Mouse (Mus musculus): ENCODE measurements around the gene Rnf182. TPM values are rescaled to one million over a fixed set of nuclear protein-coding genes. Genes with fewer than 3 reads are reported as not detected.
A peak's percentile ranks its signal among the peaks of the same experiment; 100 is the strongest.

Rnf182 gene
- polyA plus RNA-seq, 1 experiment from 2014 or later: not detected

DNA sequence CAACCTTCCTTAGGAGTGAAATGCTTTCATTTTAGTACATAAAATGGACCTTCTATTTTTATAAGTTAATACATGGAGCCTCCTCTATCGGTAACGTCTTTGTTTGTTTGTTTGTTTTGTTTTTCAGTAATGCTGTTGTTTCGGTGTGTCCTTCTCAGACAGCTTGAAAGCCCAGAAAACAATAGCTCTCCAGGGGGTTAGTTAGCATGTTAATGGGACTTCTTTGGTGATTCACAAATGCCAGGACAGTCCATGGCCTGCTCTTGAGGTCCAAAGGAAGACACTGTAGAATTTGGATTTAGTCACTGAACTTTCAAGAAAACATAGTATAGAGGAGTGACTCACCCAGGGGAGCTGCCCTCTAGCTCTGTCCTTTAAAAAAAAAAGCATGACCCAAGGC is 843 bp upstream of the Rnf182 start:
- no peak for ATAC-seq (ENCODE audit: insufficient read depth)
- H3K4me2 ChIP-seq: 0 out of 2 replicates have a peak overlapping the region, but pooled peaks have one; percentile 81
- peaks cover 44% of the 10 kb centered on the region for H3K27me3 ChIP-seq
- H3K27ac ChIP-seq (replicated peaks): no peak overlapping the region
- 81% methylated on average over 3 of the region's 3 CpGs for WGBS (ENCODE audit: insufficient replicate concordance)
- no peak overlapping the region for H3K4me3 ChIP-seq (replicated peaks)
- no peaks in the 10 kb centered on the region for H3K36me3 ChIP-seq (replicated peaks)
- H3K4me1 ChIP-seq (replicated peaks): peaks cover 12% of the 10 kb centered on the region
- H3K9ac ChIP-seq: no peak overlapping the region
- H3K9me3 ChIP-seq (replicated peaks): no peaks in the 10 kb centered on the region

DNA sequence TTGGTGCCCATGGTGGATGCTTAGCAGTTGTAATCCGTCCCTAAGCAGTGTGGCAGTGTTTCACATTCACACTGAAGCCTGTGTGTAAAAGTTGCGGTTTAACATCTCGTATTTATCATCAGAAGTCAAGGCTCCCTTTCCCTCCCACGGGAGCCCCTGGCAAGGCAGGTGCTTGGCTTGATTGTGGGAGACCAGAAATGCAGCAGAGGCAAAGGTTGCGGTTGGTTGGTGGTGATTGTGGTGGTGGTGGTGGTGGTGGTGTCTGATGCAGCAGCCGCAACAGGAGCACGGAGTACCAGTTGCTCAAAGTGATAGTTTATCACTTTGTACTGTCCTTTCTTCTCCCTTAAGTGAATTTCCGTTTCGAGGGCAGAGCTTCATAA is 325 bp upstream of the Rnf182 start:
- WGBS (ENCODE audit: insufficient replicate concordance): 8% methylated on average over 9 of the region's 9 CpGs
- peak overlapping the region; percentile 54 for H3K4me3 ChIP-seq (replicated peaks)
- no peaks in the 10 kb centered on the region for H3K9me3 ChIP-seq (replicated peaks)
- no peak for ATAC-seq (ENCODE audit: insufficient read depth)
- no peak overlapping the region for H3K27ac ChIP-seq (replicated peaks)
- peaks cover 46% of the 10 kb centered on the region for H3K27me3 ChIP-seq
- peak overlapping the region; percentile 81 for H3K4me2 ChIP-seq
- H3K9ac ChIP-seq: no peak overlapping the region
- no peaks in the 10 kb centered on the region for H3K36me3 ChIP-seq (replicated peaks)
- peaks cover 12% of the 10 kb centered on the region for H3K4me1 ChIP-seq (replicated peaks)

DNA sequence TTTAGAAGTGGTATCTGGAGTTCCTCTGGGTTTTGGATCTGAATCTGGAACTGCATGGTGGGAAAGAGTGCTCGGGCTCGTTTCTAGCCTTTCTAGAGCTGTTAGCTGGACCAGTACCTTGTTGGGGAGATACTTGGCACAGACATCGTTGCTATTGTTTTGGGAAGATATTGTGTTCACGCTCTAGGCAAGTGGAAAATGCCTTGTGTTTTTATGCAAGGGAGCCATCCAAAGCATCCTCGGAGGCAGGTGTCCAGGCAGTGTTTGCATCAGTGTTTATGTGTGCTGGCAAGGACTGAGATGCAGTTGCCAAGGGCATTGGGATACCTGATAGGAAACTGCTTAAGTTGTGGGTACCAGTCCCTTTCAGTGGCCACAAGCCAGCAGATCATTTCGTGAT is 1.0 kb downstream of the Rnf182 start:
- H3K36me3 ChIP-seq (replicated peaks): no peaks in the 10 kb centered on the region
- H3K4me1 ChIP-seq (replicated peaks): peaks cover 12% of the 10 kb centered on the region
- no peak overlapping the region for H3K27ac ChIP-seq (replicated peaks)
- no peak overlapping the region for H3K9ac ChIP-seq
- WGBS (ENCODE audit: insufficient replicate concordance): 42% methylated on average over 6 of the region's 6 CpGs
- ATAC-seq (ENCODE audit: insufficient read depth): no peak
- no peaks in the 10 kb centered on the region for H3K9me3 ChIP-seq (replicated peaks)
- peak overlapping the region; percentile 81; the same call in 1 of the 2 replicates for H3K4me2 ChIP-seq
- H3K27me3 ChIP-seq: peaks cover 46% of the 10 kb centered on the region
- no peak overlapping the region for H3K4me3 ChIP-seq (replicated peaks)

DNA sequence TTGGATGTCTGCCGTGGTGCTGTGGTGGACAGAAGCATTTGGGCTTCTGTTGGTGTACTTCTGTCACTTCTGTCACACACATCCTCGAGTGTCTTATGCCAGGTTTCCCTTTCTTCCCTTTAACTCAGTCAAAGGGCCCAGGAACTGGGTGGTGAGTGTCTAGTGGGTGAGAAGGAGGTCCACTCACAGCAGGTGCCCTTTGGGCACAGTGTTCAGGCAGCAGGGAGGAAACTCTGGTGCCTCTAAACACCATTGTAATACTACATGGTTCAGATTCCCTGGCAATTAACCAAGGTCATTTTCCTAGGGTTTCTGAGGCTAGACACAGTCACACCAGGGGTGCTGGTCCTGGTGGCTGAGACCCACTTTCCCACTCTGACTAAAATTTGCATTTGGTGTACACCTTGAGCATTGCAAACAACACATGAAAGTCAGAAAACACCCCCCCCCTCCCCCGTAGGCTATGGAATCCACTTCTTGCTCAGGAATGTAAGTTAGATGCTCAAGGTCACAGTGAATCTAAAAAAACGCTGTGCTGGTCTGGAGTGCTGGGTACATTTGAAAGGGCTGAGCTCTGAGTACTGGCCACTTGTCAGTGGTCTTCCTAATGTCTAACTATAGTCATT is 4.2 kb downstream of the Rnf182 start:
- no peak overlapping the region for H3K27ac ChIP-seq (replicated peaks)
- H3K4me2 ChIP-seq: no peak overlapping the region
- H3K9me3 ChIP-seq (replicated peaks): no peaks in the 10 kb centered on the region
- H3K9ac ChIP-seq: no peak overlapping the region
- no peak for ATAC-seq (ENCODE audit: insufficient read depth)
- H3K27me3 ChIP-seq: peaks cover 46% of the 10 kb centered on the region
- WGBS (ENCODE audit: insufficient replicate concordance): 48% methylated on average over 4 of the region's 4 CpGs
- no peak overlapping the region for H3K4me3 ChIP-seq (replicated peaks)
- H3K4me1 ChIP-seq (replicated peaks): peaks cover 12% of the 10 kb centered on the region
- H3K36me3 ChIP-seq (replicated peaks): no peaks in the 10 kb centered on the region

DNA sequence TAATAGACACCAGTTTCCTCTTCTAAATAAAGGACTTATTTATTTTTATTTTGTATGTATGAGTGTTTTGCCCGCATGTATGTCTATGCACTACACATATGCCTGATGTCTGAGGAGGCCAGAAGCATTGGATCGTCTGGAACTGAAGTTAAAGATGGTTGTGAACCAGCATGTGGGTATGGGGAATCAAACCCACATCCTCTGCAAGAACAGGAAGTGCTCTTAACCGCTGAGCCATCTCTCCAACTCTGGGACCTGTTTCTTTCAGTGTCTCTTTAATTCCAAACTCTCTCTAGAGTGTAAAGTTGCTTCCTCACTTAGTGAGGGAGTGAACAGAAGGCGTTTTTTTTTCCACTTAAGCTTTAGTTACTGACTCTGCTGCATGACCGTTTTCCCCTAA is 12.4 kb downstream of the Rnf182 start:
- H3K27ac ChIP-seq (replicated peaks): no peak overlapping the region
- H3K9me3 ChIP-seq (replicated peaks): no peaks in the 10 kb centered on the region
- no peaks in the 10 kb centered on the region for H3K4me1 ChIP-seq (replicated peaks)
- no peaks in the 10 kb centered on the region for H3K27me3 ChIP-seq
- no peak for ATAC-seq (ENCODE audit: insufficient read depth)
- no peak overlapping the region for H3K9ac ChIP-seq
- no peaks in the 10 kb centered on the region for H3K36me3 ChIP-seq (replicated peaks)
- H3K4me3 ChIP-seq (replicated peaks): no peak overlapping the region
- no peak overlapping the region for H3K4me2 ChIP-seq
- 31% methylated on average over 5 of the region's 5 CpGs for WGBS (ENCODE audit: insufficient replicate concordance)

DNA sequence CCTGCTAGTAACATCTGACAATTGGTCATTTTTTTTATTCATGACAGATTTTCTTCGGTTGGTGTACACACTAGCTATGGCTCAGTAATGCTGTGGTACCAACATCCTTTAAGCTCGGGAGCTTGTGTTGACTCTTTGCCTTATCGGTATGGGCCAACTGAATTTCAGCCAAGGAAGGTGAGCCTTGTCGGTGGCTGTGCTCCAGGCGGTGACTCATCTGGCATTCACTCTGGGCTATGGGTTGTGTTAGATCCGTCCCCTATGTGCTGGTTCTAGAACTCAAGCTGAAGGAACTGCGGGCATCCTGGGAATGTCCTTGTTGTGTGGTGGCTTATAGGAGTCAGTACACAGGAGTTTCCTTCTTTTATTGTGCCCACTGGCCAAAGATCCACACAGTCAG is 14.3 kb downstream of the Rnf182 start:
- H3K4me1 ChIP-seq (replicated peaks): no peaks in the 10 kb centered on the region
- no peak overlapping the region for H3K9ac ChIP-seq
- H3K9me3 ChIP-seq (replicated peaks): no peaks in the 10 kb centered on the region
- ATAC-seq (ENCODE audit: insufficient read depth): no peak
- H3K27me3 ChIP-seq: no peaks in the 10 kb centered on the region
- H3K4me3 ChIP-seq (replicated peaks): no peak overlapping the region
- H3K4me2 ChIP-seq: no peak overlapping the region
- no peak overlapping the region for H3K27ac ChIP-seq (replicated peaks)
- 66% methylated on average over 7 of the region's 7 CpGs for WGBS (ENCODE audit: insufficient replicate concordance)
- H3K36me3 ChIP-seq (replicated peaks): no peaks in the 10 kb centered on the region

DNA sequence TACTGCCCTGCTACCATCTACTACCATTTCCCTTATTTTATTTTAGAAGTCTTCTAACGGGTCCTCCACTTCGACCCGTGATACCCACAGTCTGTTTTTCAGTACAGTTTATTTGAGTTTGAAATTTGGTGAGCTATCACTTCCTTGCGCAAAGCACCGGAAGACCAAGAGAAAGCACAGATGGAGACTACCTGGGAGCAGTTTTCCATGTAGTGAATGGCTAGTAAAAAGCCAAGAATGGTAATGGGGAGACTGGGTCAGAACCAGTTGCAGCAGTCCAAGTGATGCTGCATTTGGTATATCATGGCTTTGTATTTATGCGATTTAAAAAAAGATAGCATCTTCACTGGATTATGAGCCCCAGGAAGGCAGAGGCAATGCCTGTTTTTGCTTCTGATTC is 15.8 kb downstream of the Rnf182 start:
- Histone ChIP-seq H3K4me2 (no peak overlapping the region), H3K27me3 (no peaks in the 10 kb centered on the region), H3K36me3 (replicated peaks) (no peaks in the 10 kb centered on the region), H3K27ac (replicated peaks) (no peak overlapping the region), H3K9me3 (replicated peaks) (no peaks in the 10 kb centered on the region), H3K4me1 (replicated peaks) (no peaks in the 10 kb centered on the region), H3K9ac (no peak overlapping the region), H3K4me3 (replicated peaks) (no peak overlapping the region)
- 71% methylated on average over 6 of the region's 6 CpGs for WGBS (ENCODE audit: insufficient replicate concordance)
- no peak for ATAC-seq (ENCODE audit: insufficient read depth)

DNA sequence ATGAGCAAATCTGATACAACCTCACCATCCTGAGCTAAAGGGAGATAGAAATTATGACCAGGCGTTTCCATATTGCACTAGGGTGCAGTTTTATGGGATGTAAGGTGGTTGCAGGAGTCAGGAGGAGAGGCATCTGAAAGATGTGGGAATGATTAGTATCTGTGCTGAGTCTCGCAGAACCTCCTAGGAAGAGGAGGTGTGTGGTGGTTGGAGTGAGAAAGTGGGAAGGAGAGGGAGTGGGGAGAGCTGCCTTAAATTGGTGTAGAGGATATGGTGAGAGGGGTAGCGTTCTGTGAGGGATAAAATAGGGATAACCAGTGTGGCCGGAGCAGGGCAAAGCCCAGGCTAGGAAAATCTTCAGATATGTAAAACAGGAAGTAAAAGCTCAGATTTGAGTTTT is 17.5 kb downstream of the Rnf182 start:
- Histone ChIP-seq H3K27me3 (no peaks in the 10 kb centered on the region), H3K27ac (replicated peaks) (no peak overlapping the region), H3K4me2 (no peak overlapping the region), H3K9me3 (replicated peaks) (no peaks in the 10 kb centered on the region), H3K36me3 (replicated peaks) (no peaks in the 10 kb centered on the region), H3K4me3 (replicated peaks) (no peak overlapping the region), H3K4me1 (replicated peaks) (no peaks in the 10 kb centered on the region), H3K9ac (no peak overlapping the region)
- WGBS (ENCODE audit: insufficient replicate concordance): 62% methylated on average over 4 of the region's 4 CpGs
- ATAC-seq (ENCODE audit: insufficient read depth): no peak

DNA sequence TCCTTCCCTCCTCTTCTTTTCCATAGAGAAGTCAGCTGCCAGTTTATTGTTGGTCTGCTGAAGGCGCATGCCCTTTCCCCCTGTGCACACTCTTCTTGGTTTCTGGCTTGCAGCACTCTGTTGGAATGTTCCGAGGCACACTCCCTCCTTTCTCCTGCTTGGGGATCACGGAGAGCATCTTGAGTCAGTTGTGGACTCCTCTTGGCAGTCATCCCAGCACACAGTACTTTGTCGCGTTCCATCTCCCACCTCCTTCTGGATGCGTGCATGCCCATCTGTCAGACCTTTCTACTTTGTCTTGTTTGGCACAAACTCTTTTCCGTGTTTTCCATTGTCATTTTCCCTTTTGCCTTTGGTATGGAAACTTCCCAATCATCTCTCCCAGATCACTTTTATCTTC is 22.2 kb downstream of the Rnf182 start:
- Histone ChIP-seq H3K9ac (no peak overlapping the region), H3K9me3 (replicated peaks) (no peaks in the 10 kb centered on the region), H3K36me3 (replicated peaks) (no peaks in the 10 kb centered on the region), H3K27me3 (no peaks in the 10 kb centered on the region), H3K4me2 (no peak overlapping the region), H3K4me1 (replicated peaks) (no peaks in the 10 kb centered on the region), H3K4me3 (replicated peaks) (no peak overlapping the region), H3K27ac (replicated peaks) (no peak overlapping the region)
- no peak for ATAC-seq (ENCODE audit: insufficient read depth)
- 74% methylated on average over 7 of the region's 7 CpGs for WGBS (ENCODE audit: insufficient replicate concordance)

DNA sequence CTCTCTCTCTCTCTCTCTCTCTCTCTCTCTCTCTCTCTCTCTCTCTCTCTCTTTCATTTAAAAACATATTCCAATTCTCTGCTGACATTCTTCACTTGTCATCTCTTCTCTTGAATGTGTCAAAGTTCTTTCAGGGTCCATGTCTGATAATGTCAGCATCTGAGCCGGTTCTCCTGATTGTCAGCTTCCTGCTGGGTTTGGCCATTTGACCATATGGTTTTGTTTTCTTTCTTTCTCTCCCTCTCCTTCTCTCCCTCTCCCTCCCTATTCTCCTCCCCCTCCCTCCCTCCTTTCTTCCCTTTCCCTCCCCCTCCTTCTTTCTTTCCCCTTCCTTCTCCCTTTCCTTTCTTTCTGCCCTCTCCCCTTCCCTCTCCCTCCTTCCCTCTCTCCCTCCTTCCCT is 29.5 kb downstream of the Rnf182 start:
- no peak overlapping the region for H3K4me2 ChIP-seq
- no peak overlapping the region for H3K4me3 ChIP-seq (replicated peaks)
- no peak overlapping the region for H3K27ac ChIP-seq (replicated peaks)
- 11% methylated on average over 1 of the region's 1 CpGs for WGBS (ENCODE audit: insufficient replicate concordance)
- no peaks in the 10 kb centered on the region for H3K4me1 ChIP-seq (replicated peaks)
- no peaks in the 10 kb centered on the region for H3K9me3 ChIP-seq (replicated peaks)
- ATAC-seq (ENCODE audit: insufficient read depth): no peak
- no peaks in the 10 kb centered on the region for H3K27me3 ChIP-seq
- H3K36me3 ChIP-seq (replicated peaks): no peaks in the 10 kb centered on the region
- H3K9ac ChIP-seq: no peak overlapping the region

DNA sequence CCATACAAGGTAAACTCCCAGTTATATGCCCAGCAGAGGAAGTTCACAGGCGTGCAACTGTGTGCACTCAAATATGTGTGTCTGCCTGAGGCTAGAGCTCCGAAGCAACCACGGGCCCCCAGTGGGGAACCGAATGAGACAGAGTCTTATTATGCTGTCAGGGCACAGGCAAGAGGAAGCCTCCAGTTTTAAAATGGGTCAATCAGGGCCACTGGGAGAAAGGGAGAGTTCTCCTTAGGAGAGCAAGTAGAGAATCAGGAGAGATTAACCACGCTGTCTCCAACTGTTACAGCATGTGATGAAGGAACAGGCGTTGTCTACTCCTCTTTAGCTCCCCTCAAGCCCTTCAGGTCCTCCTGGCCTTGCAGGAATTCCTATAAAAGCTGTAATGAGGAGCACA is 33.0 kb downstream of the Rnf182 start:
- Histone ChIP-seq H3K36me3 (replicated peaks) (no peaks in the 10 kb centered on the region), H3K4me1 (replicated peaks) (no peaks in the 10 kb centered on the region), H3K9me3 (replicated peaks) (no peaks in the 10 kb centered on the region), H3K27ac (replicated peaks) (no peak overlapping the region), H3K27me3 (no peaks in the 10 kb centered on the region), H3K4me3 (replicated peaks) (no peak overlapping the region), H3K4me2 (no peak overlapping the region), H3K9ac (no peak overlapping the region)
- WGBS (ENCODE audit: insufficient replicate concordance): 47% methylated on average over 6 of the region's 6 CpGs
- ATAC-seq (ENCODE audit: insufficient read depth): no peak

DNA sequence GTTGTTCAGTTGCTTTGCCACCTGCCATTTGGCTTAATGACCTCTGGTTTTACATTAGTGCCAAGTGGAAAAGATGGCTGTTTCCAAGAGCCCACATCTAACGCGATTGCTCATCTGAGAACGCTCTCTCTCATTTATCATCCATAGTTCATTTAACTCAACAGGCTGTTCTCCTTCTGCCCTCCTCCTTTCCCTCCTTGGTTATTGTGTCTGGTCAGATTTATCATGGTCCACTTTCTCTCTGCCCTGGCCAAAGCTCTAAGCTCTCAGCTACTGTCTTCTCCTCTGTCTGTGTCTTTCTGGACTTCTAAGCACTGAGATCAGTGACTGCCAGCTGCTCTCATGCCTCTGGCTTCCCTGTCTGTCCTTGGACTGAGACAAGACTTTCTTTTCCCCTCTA is 35.8 kb downstream of the Rnf182 start:
- 76% methylated on average over 3 of the region's 3 CpGs for WGBS (ENCODE audit: insufficient replicate concordance)
- no peak for ATAC-seq (ENCODE audit: insufficient read depth)
- H3K4me1 ChIP-seq (replicated peaks): no peaks in the 10 kb centered on the region

More for the DNA sequence above, 35.8 kb downstream of the Rnf182 start:
- Histone ChIP-seq H3K36me3 (replicated peaks) (no peaks in the 10 kb centered on the region), H3K9ac (no peak overlapping the region), H3K9me3 (replicated peaks) (no peaks in the 10 kb centered on the region), H3K4me2 (no peak overlapping the region), H3K27ac (replicated peaks) (no peak overlapping the region), H3K27me3 (no peaks in the 10 kb centered on the region), H3K4me3 (replicated peaks) (no peak overlapping the region)
